Mouse (Mus musculus): ENCODE results near the gene Lamtor2. TPM values are rescaled to one million over a fixed set of nuclear protein-coding genes. Genes with fewer than 3 reads are reported as not detected.

The Lamtor2 gene
- total RNA-seq, 2 experiments from 2014 or later: 96.9 to 99.5 TPM

DNA sequence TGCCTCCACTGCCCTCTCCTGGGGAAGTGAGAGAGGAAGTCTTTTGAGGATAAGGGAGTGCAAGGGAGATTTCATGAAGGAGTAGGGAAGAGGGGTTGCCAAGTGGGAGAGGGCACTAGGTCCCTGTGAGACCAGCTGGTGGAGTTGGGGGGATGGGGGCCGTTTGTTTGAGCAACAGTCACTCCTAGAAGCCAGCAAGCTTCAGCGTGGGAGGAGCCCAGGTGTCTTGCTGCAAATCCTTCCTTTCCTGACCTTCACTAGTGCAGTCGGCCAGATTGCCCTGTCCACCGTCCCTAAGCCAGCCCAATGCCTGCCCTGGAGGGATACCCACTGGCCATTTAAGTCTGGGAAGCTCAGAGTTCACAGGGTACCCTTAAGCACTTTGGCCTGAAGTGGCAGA is 41.3 kb downstream of the Lamtor2 start:
- no peak for DNase-seq (ENCODE audit: low spot score in 2 of 2)

GRCm38 (mm10) chr3:88510421-88511289 is 42.2 kb downstream of the Lamtor2 start:
- no peak for DNase-seq (ENCODE audit: low spot score in 2 of 2)
- intact Hi-C loops (cut with DNase I): no loop called here

More for the DNA sequence above, 41.3 kb downstream of the Lamtor2 start:
- intact Hi-C loops (cut with DNase I): no loop called here

DNA sequence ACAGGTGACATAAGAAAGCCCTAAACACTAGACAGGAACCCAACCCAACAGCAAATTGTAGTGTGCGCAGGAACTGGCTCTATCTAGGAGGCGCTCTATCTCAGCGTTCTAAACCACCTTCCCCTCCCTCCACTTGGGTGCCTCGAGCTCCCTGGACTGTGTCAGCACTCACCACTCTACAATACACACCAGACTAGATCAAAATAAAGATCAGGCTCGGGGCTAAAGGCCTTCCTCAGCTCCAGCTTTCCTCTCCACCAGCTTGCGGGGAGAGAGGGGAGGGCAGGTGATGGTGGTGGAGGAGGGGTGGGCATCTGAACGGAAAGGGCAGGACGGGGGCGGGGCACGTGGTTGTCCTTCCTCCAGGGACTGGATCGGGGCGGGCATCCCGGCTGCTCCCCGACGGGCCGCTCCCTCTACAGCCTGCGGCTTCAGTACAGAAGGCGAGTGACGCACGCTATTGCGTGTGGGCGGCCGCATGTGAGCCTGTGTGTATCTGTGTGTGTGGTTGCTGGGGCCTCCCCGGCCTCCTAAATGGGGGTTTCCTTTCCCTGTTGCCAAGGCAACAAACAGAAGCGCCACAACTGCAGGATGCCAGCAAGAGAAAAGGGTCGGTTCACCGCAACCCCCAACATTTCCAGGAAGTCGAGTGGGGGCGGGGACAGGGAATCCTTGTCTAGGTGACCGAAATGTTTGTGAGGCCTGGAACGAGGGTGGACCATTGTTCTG is 43.0 kb downstream of the Lamtor2 start, which contains the start of gene Lmna:
Gene Lmna, minus strand, starts transcription at position 265 of the 729 bp plus-strand sequence.
- intact Hi-C loops (cut with DNase I): no loop called here

GRCm38 (mm10) chr3:88509250-88509649 is 43.6 kb downstream of the Lamtor2 start:
- no peak for DNase-seq (ENCODE audit: low spot score in 2 of 2)
- intact Hi-C loops (cut with DNase I): no loop called here

More for the DNA sequence above, 43.0 kb downstream of the Lamtor2 start, which contains the start of gene Lmna:
- peak; percentile 92 to 97 for DNase-seq (ENCODE audit: low spot score in 2 of 2)

- intact Hi-C loops (cut with DNase I): no loop called here
- no peak for DNase-seq (ENCODE audit: low spot score in 2 of 2)
Measured at GRCm38 (mm10) chr3:88505765-88506164, 47.1 kb downstream of the Lamtor2 start.

DNA sequence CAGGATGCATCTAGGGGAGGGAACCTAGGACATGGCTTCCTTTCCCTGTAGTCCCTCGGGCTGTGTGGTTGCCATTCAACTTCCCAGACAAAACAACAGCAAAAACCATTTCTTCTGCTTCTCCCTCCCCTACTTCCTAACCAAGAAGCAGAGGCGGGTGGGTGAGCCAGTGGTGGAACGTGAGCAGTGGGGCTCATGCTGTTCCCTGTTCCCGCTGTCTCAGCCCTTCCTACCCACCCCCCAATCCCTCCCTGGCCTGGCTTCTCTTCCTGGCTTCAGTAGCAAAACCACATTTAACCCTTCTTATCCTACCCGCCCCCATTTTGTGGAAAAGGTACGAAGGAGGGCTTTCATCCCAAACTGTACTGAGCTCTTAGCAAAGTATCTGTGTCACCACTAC is 47.8 kb downstream of the Lamtor2 start:
- DNase-seq (ENCODE audit: low spot score in 2 of 2): no peak
- intact Hi-C loops (cut with DNase I): no loop called here

- intact Hi-C loops (cut with DNase I): no loop called here
Measured at GRCm38 (mm10) chr3:88503881-88504746, 48.8 kb downstream of the Lamtor2 start.

DNA sequence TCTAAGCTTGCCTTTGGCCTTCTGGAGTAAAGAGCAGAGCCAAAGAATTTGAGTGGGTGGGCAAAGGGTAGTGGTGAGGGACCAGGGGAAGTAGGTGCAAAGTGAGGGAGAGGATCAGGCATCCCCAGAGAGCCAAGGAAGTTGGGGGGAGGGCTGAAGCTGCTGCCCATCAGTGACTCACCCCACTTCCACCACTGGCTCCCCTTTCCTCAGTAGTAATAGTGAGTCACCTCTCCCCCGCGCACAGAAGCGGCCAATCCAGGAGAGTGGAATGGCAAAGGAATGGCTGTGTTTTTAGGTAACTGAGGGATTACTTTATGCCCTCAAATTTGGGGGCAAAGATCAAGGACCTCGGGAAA is 49.4 kb downstream of the Lamtor2 start:
- peak in 1 of 2 experiments; percentile 77 for DNase-seq (ENCODE audit: low spot score in 2 of 2)
- intact Hi-C loops (cut with DNase I): no loop called here

More at GRCm38 (mm10) chr3:88503881-88504746, 48.8 kb downstream of the Lamtor2 start:
- DNase-seq (ENCODE audit: low spot score in 2 of 2): no peak

DNA sequence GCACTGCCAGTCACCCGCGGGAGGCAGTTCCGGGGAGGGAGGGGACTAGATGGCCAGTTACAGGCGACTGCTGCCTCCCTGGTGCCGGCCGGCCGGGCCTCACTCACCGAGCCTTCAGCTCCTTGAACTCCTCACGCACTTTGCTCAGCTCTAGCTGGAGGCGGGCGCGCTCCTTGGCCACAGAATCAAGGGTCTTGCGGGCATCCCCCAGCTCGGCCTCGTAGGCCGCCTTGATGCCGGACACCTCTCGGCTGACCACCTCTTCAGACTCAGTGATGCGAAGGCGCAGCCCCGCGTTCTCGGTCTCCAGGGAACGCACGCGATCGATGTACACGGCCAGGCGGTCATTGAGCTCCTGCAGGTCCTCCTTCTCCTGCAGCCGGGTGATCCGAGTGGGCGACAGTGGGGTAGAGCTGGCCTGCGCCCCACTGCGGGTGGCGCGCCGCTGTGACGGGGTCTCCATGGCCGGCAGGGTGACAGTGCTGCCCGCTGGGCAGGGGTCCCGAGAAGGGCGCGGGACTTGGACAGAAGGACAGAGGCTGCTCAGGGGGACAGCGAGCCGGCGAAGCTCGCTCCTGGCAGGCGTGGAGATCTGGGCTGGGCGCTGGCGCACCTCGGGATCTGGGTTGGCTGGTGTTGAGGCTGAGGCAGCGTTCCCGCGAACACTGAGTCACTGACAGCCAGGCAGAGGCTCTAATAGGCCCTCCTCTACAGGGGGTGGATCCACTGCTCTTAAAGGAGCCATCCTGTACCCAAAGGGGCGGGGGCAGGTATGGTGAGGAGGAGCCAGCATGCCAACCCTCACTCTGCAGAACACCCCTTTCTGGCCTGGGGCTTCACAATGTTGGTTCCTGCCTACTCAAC is 50.0 kb downstream of the Lamtor2 start:
- intact Hi-C loops (cut with DNase I): no loop called here
- peak; percentile 90 to 96 for DNase-seq (ENCODE audit: low spot score in 2 of 2)

DNA sequence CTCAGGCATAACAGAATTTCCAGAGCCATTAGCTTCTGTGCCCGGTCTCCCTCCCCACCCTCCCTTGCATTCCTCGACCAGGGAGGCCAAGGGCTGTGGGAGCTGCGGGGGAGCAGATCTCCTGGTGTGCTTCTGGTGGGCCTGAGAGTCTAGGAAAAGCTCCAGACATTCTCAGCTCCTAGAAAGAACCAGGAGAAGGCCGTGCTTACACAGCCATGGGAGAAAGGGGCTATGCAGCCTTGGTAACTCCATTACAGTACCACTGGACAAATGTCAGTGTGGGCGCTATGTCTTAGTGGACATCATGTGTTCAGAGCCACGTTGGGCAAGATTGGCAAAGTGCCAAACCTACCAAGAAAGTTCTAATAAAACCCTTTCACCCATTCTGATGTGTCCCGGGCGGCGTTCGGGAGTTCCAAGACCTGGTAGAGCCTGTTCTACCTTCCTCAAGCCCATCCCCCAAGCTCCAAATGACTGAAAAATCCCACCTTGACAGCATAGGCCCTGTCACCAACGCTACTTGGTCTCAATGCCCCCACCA is 50.8 kb downstream of the Lamtor2 start:
- intact Hi-C loops (cut with DNase I): no loop called here
- no peak for DNase-seq (ENCODE audit: low spot score in 2 of 2)

GRCm38 (mm10) chr3:88501366-88502030 is 51.4 kb downstream of the Lamtor2 start:
- intact Hi-C loops (cut with DNase I): no loop called here
- no peak for DNase-seq (ENCODE audit: low spot score in 2 of 2)

DNA sequence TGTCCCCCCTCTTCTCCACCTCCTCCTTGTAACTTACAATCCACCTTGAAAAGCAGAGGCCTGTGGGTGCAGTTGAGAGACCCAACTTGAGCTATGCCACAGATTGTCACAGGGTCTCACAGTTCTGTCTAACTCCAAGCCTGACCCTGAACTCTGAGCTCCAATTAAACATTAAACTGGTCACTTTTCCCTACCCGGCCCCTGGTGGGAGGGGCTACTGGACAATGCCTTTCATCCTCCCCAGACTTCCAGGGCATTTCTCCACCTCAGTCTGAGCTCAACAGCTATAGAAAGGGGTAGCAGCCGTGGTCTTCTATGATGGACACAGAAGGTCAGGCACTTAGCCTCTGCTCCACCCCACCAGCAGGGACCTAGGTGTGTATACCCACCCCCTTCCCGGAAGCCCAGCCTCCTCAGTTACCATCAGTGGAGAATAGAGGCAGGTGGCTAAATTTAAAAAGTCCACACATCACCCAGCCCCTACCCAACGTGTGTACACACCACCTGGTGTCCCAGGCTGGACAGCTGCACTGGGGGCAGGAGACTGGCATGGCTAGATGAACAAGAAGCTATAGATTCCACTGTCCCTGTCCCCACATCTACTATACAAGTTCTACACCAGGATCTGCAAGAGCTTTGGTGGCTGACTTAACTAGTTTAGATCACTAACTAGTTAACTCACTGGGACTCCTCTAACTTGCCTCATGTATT is 52.1 kb downstream of the Lamtor2 start:
- intact Hi-C loops (cut with DNase I): no loop called here

GRCm38 (mm10) chr3:88500087-88500486 is 52.8 kb downstream of the Lamtor2 start:
- DNase-seq (ENCODE audit: low spot score in 2 of 2): peak in 1 of 2 experiments; percentile 68
- intact Hi-C loops (cut with DNase I): no loop called here

More for the DNA sequence above, 52.1 kb downstream of the Lamtor2 start:
- no peak for DNase-seq (ENCODE audit: low spot score in 2 of 2)

Measured in left cerebral cortex, postnatal 25 days (tissue).